Mouse (Mus musculus) midbrain, embryonic 13.5 days (tissue): Measurements from ENCODE around the gene Unc119b. TPM values are rescaled to one million over a fixed set of nuclear protein-coding genes. Genes with fewer than 3 reads are reported as not detected.

Source experiments
- ATAC-seq: fragments of 200-750 bp; cut with Nextera tagmentation; 2 replicates; pipeline ENCODE4 v1.8.0; 2017; ENCODE audit warnings: mild to moderate bottlenecking, moderate TSS enrichment, moderate library complexity
- H3K27ac ChIP-seq: fragments of 300-500 bp; sonication (generic); 2 replicates; pipeline ENCODE4 v1.5.1; 2015; ENCODE audit warnings: inconsistent platforms, mild to moderate bottlenecking, moderate library complexity
- H3K27me3 ChIP-seq: fragments of 300-500 bp; sonication (generic); 2 replicates; pipeline ENCODE4 v1.6.1; 2015; ENCODE audit warnings: mild to moderate bottlenecking, inconsistent platforms
- H3K36me3 ChIP-seq: fragments of 300-500 bp; sonication (generic); 2 replicates; pipeline ENCODE4 v1.6.1; 2015; ENCODE audit warnings: mild to moderate bottlenecking, inconsistent platforms
- H3K4me1 ChIP-seq: fragments of 300-500 bp; sonication (generic); replicated peaks from 2 replicates; pipeline ENCODE4 v1.6.1; 2015; ENCODE audit warnings: inconsistent platforms
- H3K4me2 ChIP-seq: fragments of 300-500 bp; sonication (generic); replicated peaks from 2 replicates; pipeline ENCODE4 v1.6.1; 2015; ENCODE audit warnings: moderate library complexity, mild to moderate bottlenecking, inconsistent platforms
- H3K4me3 ChIP-seq: fragments of 300-500 bp; sonication (generic); replicated peaks from 2 replicates; pipeline ENCODE4 v1.5.1; 2015; ENCODE audit warnings: mild to moderate bottlenecking, inconsistent platforms
- H3K9ac ChIP-seq: fragments of 300-500 bp; sonication (generic); replicated peaks from 2 replicates; pipeline ENCODE4 v1.6.1; 2015; ENCODE audit warnings: mild to moderate bottlenecking, inconsistent platforms
- H3K9me3 ChIP-seq: fragments of 300-500 bp; sonication (generic); 2 replicates; pipeline ENCODE4 v1.6.1; 2016; ENCODE audit warnings: mild to moderate bottlenecking, inconsistent platforms
- WGBS: fragments of 180-500 bp; shearing (Covaris S2); methylation state at CpG from one replicate; pipeline ENCODE4 v1.1.7; 2015; 5-methylcytosine and 5-hydroxymethylcytosine counted together
- polyA plus RNA-seq: library from polyadenylated mRNA; unstranded; fragments of >200 nt; fragmentation: Nextera tagmentation; extraction: Ambion mirVana; gene quantifications from 2 replicates; pipeline ENCODE4 v1.2.1, GENCODE M21; 2015

The Unc119b gene
- polyA plus RNA-seq, 1 experiment from 2014 or later = 43.4 TPM

DNA sequence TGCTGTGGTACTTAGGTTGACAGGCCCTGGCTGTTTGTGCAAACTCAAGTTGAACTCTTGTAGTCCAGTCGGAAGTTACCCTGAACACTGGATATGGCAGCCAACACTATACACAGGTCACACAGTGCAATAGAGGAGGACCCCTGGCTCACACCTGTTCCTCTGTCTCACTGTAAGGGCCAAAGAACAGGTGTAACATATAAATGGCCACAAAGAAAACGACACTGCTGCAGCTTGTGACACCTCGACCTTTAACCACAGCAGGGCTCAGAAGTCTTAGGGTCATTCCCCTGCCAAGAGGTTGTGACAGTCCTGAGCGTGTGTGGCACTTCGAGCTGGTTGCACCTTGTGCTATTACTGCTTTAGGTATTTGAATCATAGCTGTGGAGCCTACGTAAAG, 34.3 kb downstream of the Unc119b start:
- Histone ChIP-seq H3K27ac (no peak overlapping the region), H3K4me3 (no peak overlapping the region), H3K9me3 (no peaks in the 10 kb centered on the region), H3K36me3 (peaks cover 58% of the 10 kb centered on the region), H3K4me2 (no peak overlapping the region), H3K4me1 (no peaks in the 10 kb centered on the region), H3K9ac (no peak overlapping the region), H3K27me3 (no peaks in the 10 kb centered on the region)
- 88% methylated on average over 6 of the region's 6 CpGs for WGBS
- ATAC-seq = no peak

DNA sequence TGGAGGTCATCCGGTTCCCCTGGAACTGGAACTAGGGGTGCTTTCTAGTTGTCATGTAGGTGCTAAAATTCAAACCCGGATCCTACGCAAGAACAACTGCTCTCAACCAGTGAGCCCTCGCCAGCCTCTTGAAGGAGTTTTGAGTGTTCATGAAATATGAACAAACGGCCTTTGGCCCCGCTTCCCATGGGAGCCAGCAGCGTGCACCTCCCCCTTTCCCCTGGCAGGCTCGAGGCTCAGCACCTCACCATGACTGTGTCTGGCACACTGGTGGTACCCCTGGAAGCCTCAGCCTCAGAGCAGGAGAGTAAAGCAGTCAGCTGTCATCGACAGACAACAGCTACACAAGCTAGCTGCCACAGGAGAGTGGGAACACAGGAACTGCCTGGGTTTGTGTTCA, 34.8 kb downstream of the Unc119b start:
- Histone ChIP-seq H3K9ac (no peak overlapping the region), H3K4me1 (no peaks in the 10 kb centered on the region), H3K9me3 (no peaks in the 10 kb centered on the region), H3K27me3 (no peaks in the 10 kb centered on the region), H3K36me3 (peaks cover 63% of the 10 kb centered on the region), H3K4me3 (no peak overlapping the region), H3K4me2 (no peak overlapping the region), H3K27ac (no peak overlapping the region)
- WGBS = 87% methylated on average over 9 of the region's 9 CpGs
- ATAC-seq = no peak

DNA sequence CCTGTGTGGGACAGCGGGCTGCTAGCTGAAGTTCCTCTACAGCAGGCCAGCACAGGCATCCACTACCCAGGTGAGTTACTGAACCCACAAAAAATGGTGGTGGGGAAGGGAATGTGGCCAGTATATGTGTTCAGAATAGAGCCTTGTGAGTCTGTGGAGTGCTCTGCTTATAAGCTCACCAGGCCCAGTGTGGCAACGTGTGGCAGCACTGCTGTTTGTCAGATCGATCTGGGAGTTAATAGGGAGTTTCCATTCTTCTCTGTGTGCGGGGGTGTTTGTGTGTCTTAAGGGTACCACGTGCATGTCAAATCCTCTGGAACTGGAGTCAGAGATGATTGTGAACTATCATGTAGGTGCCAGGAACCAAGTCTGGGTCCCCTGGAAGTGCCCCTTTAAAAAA, 35.2 kb downstream of the Unc119b start:
- peaks cover 67% of the 10 kb centered on the region for H3K36me3 ChIP-seq
- no peaks in the 10 kb centered on the region for H3K4me1 ChIP-seq
- WGBS = 85% methylated on average over 5 of the region's 5 CpGs
- no peaks in the 10 kb centered on the region for H3K27me3 ChIP-seq
- no peak overlapping the region for H3K4me3 ChIP-seq
- ATAC-seq = no peak
- no peak overlapping the region for H3K4me2 ChIP-seq
- no peak overlapping the region for H3K9ac ChIP-seq
- H3K9me3 ChIP-seq = no peaks in the 10 kb centered on the region
- no peak overlapping the region for H3K27ac ChIP-seq

DNA sequence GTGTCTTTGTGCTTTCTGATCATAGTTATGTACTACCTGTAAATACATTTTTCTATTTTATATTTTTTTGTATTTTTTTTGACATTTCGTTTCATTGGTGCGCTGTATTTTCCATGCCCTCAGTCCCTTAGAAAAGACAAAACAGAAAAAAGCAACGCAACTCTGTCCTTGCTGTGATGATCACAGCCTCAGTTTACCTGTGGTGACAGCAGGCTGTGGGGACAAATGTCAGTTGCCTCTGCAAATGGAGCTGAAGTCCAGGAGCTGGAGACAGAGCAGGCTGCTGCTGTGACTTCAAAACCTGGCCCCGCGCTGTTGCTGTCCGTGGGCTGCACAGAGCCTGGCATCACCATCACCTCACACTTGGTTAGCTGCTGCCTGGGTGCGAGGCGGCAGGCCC, 36.6 kb downstream of the Unc119b start, which contains the start of gene Gm10401:
Gm10401 (minus strand) TSS at position 101 of the 400 bp plus-strand sequence.
- Histone ChIP-seq H3K27ac (no peak within 1 kb of the TSS), H3K4me3 (no peak within 1 kb of the TSS), H3K9me3 (no peaks in the 10 kb centered on the region), H3K4me1 (no peaks in the 10 kb centered on the region), H3K36me3 (peaks cover 70% of the 10 kb centered on the region), H3K9ac (no peak within 1 kb of the TSS), H3K27me3 (no peaks in the 10 kb centered on the region), H3K4me2 (no peak within 1 kb of the TSS)
- over 99% methylated on average over 8 of the region's 8 CpGs for WGBS
- ATAC-seq = no peak

DNA sequence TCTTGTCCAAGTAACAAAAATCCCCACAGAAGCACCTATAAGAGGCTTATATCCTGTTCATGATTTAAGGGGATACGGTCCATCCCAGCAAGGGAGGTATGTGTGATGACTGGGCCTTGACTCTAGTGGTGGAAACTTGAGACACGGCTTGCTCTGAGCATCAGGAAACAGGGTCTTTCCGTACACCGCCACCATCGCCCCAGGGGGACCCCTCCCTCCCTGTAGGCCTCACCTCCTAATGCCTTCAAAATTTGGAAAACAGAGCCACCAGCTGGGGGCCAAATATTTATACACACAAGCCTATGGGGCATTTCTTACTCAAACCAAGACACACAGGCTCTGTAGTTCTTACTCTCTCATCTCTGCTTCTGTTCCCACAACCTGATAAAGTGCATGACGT, 43.0 kb downstream of the Unc119b start:
- Histone ChIP-seq H3K9me3 (no peaks in the 10 kb centered on the region), H3K4me3 (no peak overlapping the region), H3K27ac (no peak overlapping the region), H3K36me3 (peaks cover 84% of the 10 kb centered on the region), H3K9ac (no peak overlapping the region), H3K4me2 (no peak overlapping the region), H3K4me1 (no peaks in the 10 kb centered on the region), H3K27me3 (no peaks in the 10 kb centered on the region)
- no peak for ATAC-seq
- WGBS = 92% methylated on average over 6 of the region's 6 CpGs

DNA sequence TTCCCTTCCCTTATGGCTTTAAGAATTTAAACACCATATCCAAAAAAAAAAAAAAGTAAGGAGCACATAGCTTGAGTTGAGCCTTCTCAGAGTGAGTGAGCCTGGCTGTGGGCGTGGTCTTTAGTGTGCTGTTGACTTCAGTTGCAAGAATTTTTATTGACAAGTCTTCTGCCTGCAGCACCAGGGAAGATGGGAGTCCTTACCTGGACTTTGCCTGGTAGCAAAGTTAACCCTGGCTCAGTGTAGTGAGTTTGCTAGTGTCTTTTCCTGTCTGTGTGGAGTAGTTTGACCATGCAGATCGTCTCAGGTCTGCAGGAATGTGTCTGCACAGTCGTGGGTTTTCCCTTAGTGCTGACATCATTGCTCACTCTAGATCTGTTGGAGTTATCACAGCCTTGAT, 43.8 kb downstream of the Unc119b start:
- Histone ChIP-seq H3K4me1 (no peaks in the 10 kb centered on the region), H3K9me3 (no peaks in the 10 kb centered on the region), H3K27me3 (no peaks in the 10 kb centered on the region), H3K4me3 (no peak overlapping the region), H3K36me3 (peaks cover 84% of the 10 kb centered on the region), H3K9ac (no peak overlapping the region), H3K4me2 (no peak overlapping the region), H3K27ac (no peak overlapping the region)
- ATAC-seq = no peak
- WGBS = 82% methylated on average over 3 of the region's 3 CpGs

DNA sequence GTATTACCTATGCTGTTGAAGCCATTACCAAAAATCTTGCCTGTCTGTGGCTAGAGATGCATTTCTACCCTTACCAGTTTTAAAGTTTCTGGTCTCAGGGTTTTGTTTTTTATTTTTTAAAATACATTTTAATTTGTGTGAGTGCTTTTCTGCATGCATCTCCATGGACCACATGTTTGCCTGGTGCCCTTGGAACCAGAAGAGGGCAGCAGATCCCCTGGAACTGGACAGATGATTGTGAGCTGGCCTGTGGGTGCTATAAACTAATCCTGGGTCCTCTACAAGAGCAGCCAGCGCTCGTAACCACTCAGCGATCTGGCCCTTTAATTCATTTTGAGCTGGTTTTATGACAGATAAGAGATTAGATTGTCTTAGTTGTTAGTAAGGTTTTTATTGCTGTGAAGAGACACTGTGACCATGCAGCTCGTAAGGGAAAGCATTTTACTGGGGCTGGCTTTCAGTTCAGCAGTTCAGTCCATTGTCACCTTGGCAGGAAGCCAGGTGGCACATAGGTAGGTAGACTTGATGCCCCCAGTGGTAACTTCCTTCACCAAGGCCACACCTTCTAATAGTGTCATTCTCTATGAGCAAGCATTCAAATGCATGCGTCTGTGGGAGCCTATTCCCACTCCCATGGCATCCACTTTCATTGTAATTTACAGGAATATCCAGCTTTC, 45.0 kb downstream of the Unc119b start:
- Histone ChIP-seq H3K9ac (no peak overlapping the region), H3K27me3 (no peaks in the 10 kb centered on the region), H3K4me2 (no peak overlapping the region), H3K9me3 (no peaks in the 10 kb centered on the region), H3K4me3 (no peak overlapping the region), H3K27ac (no peak overlapping the region), H3K36me3 (peaks cover 82% of the 10 kb centered on the region), H3K4me1 (no peaks in the 10 kb centered on the region)
- 95% methylated on average over 5 of the region's 5 CpGs for WGBS
- no peak for ATAC-seq

DNA sequence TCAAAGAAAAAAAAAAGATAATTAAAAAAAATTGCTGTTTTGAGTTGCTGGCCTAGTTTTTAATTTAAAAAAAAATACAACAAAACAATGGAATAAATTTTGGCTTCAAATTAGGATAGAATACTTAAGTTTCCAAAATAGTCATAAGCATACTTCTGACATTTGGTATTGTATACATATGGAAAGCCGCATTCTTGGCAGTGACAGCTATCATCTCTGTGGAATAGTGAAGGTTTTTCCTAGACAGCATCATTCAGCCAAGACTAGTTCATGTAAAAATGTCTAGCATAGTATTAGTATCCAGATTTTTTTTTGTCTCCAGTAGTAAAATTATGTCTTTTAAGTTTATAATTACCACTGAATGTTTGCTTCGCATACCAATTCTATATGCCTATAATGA, 49.1 kb downstream of the Unc119b start:
- no peak overlapping the region for H3K4me3 ChIP-seq
- no peaks in the 10 kb centered on the region for H3K4me1 ChIP-seq
- no peak overlapping the region for H3K27ac ChIP-seq
- ATAC-seq = no peak
- 99% methylated on average over 2 of the region's 2 CpGs for WGBS
- no peaks in the 10 kb centered on the region for H3K27me3 ChIP-seq
- H3K36me3 ChIP-seq = peaks cover 79% of the 10 kb centered on the region
- H3K9ac ChIP-seq = no peak overlapping the region
- H3K9me3 ChIP-seq = no peaks in the 10 kb centered on the region
- no peak overlapping the region for H3K4me2 ChIP-seq

DNA sequence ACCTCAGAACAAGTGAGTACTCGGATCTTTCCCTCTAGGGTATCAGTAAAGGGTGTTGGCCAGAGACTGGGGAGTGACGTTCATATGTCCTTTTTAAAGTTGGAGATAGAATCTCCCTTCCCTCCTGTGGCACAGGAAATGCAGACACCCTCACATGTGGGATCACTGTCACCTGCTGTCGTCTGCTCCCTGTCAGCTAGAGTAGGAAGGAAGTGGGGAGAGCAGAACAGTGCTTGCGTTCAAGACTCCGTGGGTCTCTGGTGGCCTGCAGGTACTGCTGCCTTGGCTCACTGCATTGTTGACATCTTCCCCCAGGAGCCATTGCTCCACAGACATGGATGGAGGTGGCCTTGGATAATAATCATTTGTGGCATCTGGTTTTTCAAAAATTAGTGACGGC, 51.3 kb downstream of the Unc119b start:
- no peak for ATAC-seq
- WGBS = 95% methylated on average over 6 of the region's 6 CpGs
- H3K36me3 ChIP-seq = peaks cover 58% of the 10 kb centered on the region
- no peak overlapping the region for H3K4me3 ChIP-seq
- no peak overlapping the region for H3K9ac ChIP-seq
- H3K27me3 ChIP-seq = no peaks in the 10 kb centered on the region
- no peak overlapping the region for H3K4me2 ChIP-seq
- no peak overlapping the region for H3K27ac ChIP-seq
- no peaks in the 10 kb centered on the region for H3K9me3 ChIP-seq
- no peaks in the 10 kb centered on the region for H3K4me1 ChIP-seq

DNA sequence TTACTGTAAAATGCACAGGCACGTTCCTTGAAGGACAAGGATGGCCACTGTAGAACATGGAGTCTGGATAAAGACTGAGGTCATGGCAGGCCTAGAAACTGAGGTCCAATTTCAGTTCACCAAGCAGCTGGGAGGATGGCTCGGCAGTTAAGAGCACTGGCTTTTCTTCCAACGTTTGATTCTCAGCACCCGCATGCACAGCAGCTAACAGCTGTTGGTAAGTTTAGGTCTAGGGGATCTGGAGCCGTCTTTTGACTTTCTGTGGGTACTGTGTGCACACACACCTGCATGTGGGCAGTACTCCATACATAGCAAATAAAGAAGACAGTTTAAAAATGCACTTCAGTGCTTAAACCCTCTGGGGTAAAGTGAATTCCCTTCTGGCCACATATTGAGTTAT, 53.1 kb downstream of the Unc119b start:
- WGBS = 89% methylated on average over 5 of the region's 5 CpGs
- no peak for ATAC-seq

DNA sequence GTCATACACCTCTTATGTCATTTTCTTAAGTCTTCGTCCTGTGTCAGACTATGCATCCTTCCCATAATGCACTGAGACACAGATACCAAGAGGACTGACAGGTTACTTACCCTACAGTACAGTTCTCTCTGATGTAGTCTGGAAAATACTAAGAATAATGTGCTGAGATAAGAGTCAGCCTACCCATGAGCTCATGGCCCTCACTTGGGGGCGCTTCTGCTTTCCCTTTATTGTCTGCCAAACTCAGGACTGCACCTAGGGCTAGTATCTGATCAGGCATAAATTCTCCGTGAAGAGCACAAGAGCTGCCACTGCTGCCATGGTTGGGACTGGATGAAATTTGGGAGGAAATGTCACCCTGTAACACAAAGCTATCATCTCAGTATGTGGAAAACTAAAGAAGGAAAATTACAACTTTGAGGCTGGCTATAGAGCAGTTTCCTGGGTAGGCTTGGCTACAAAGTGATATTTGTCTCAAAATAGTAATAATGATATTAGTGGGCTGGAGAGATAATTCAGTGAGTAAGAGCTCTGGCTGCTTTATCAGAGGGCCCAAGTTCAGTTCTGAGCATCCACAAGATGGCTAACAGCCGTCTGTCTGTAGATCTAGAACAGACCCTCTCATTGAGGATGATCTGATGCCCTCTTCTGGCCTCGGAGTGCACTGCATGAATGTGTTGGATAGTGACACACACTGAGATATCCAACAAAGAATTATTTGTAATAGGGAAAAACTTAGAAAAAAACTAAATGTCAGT, 58.5 kb downstream of the Unc119b start:
- Histone ChIP-seq H3K4me2 (no peak overlapping the region), H3K9ac (no peak overlapping the region), H3K27ac (no peak overlapping the region), H3K4me3 (no peak overlapping the region), H3K36me3 (peaks cover 15% of the 10 kb centered on the region), H3K27me3 (no peaks in the 10 kb centered on the region), H3K9me3 (no peaks in the 10 kb centered on the region), H3K4me1 (peaks cover 4% of the 10 kb centered on the region; the same call in 1 of the 2 replicates)
- ATAC-seq = no peak
- 57% methylated on average over 5 of the region's 5 CpGs for WGBS

More for the DNA sequence above, 53.1 kb downstream of the Unc119b start:
- Histone ChIP-seq H3K27ac (no peak overlapping the region), H3K4me2 (no peak overlapping the region), H3K27me3 (no peaks in the 10 kb centered on the region), H3K36me3 (peaks cover 41% of the 10 kb centered on the region), H3K4me3 (no peak overlapping the region), H3K9me3 (no peaks in the 10 kb centered on the region), H3K9ac (no peak overlapping the region), H3K4me1 (no peaks in the 10 kb centered on the region)

DNA sequence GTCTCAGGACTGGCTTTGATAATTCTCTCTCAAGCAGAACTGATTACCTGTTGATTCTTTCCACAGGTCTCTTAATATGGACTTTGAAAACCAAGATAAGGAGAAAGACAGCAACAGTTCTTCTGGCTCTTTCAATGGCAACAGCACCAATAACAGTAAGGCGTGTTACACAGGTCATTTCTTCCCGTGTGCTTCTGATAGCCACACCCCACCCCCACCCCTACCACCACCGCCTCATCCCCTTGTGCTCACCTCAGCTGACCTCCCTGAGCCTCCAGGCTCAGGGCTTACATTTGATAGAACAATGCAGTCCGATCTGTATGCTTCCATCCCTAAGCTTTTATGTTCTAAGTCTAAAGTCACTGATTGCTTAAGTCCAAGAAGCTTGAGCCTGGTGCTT, 60.0 kb downstream of the Unc119b start:
- WGBS = 84% methylated on average over 4 of the region's 4 CpGs
- no peak overlapping the region for H3K4me3 ChIP-seq
- no peaks in the 10 kb centered on the region for H3K9me3 ChIP-seq
- peaks cover 15% of the 10 kb centered on the region for H3K36me3 ChIP-seq
- H3K9ac ChIP-seq = no peak overlapping the region
- ATAC-seq = no peak
- H3K27me3 ChIP-seq = no peaks in the 10 kb centered on the region
- no peak overlapping the region for H3K4me2 ChIP-seq
- peaks cover 6% of the 10 kb centered on the region; the same call in 1 of the 2 replicates for H3K4me1 ChIP-seq
- H3K27ac ChIP-seq = no peak overlapping the region
